ENCODE assay signal across 27 mouse cellular contexts in genomic region chr5:127074327-127074726, GRCm38 (mm10).
DNase-seq lines count a peak whose midpoint lies in the region; ATAC-seq lines count a peak whose summit lies in the region.
"Had no signal": no experiment of that assay in that cellular context is flagged by ENCODE, and none has a peak within 500 bp of the region (broad histone marks: within the 10 kb centered on the region; RNA-seq: fewer than 3 reads in every experiment).

No protein-coding gene starts in this region.

- H3K27me3 ChIP-seq in forebrain, embryonic 14.5 days (replicated peaks; ENCODE audit: control insufficient read depth, insufficient read depth, low read length): no peaks in the 10 kb centered on the region
- no peaks in the 10 kb centered on the region for H3K27me3 ChIP-seq in forebrain, embryonic 12.5 days
- H3K27me3 ChIP-seq in kidney, embryonic 14.5 days (ENCODE audit: control insufficient read depth, insufficient read depth, low read length): no peaks in the 10 kb centered on the region
- no peaks in the 10 kb centered on the region for H3K27me3 ChIP-seq in hindbrain, embryonic 12.5 days
- H3K27me3 ChIP-seq: CH12.LX; embryonic facial prominence, embryonic 15.5 days; heart, embryonic 13.5 days; limb, embryonic 12.5 days; liver, embryonic 12.5 days had no signal

- ATAC-seq in forebrain, embryonic 14.5 days: no peak
- no peak for ATAC-seq in forebrain, embryonic 12.5 days (ENCODE audit: low FRiP score)
- ATAC-seq in kidney, embryonic 14.5 days (ENCODE audit: low FRiP score, low TSS enrichment): no peak
- no peak for ATAC-seq in hindbrain, embryonic 12.5 days (ENCODE audit: low FRiP score)
- ATAC-seq: forebrain, embryonic 16.5 days; liver, embryonic 12.5 days had no signal

- H3K36me3 ChIP-seq in forebrain, embryonic 14.5 days (ENCODE audit: control insufficient read depth, insufficient read depth, low read length): no peaks in the 10 kb centered on the region
- H3K36me3 ChIP-seq in forebrain, embryonic 12.5 days (replicated peaks): no peaks in the 10 kb centered on the region
- H3K36me3 ChIP-seq in kidney, embryonic 14.5 days (ENCODE audit: control insufficient read depth, insufficient read depth, low read length): no peaks in the 10 kb centered on the region
- no peaks in the 10 kb centered on the region for H3K36me3 ChIP-seq in hindbrain, embryonic 12.5 days
- H3K36me3 ChIP-seq: embryonic facial prominence, embryonic 15.5 days; heart, embryonic 13.5 days; limb, embryonic 12.5 days; liver, embryonic 12.5 days had no signal

- peak; percentile 8 for DNase-seq in forebrain, embryonic 14.5 days (ENCODE audit: low spot score)
- peak; percentile 16 for DNase-seq in ZHBTc4 (ENCODE audit: low read depth, low spot score)
- peak; percentile 1 for DNase-seq in c-Kit-positive CD71-negative TER-119-negative erythroid progenitor cells, embryonic 14.5 days (ENCODE audit: low read depth)
- peak; percentile 28 for DNase-seq in mesoderm, embryonic 11.5 days (ENCODE audit: low read depth, low spot score)
- DNase-seq in cerebellum, adult 11-12 months: no peak
- DNase-seq: B cell, adult 2 months; cerebellum, adult 8-10 months; cerebellum, postnatal 36 days; gastrocnemius, postnatal 14 days; heart, adult 18-20 months; heart, postnatal 14 days; kidney, adult 9 months; kidney, postnatal 25 days; lung, adult 18-20 months; lung, postnatal 4 days; right cerebral cortex, postnatal 14 days had no signal

- no peaks in the 10 kb centered on the region for H3K4me1 ChIP-seq in forebrain, embryonic 14.5 days (ENCODE audit: control insufficient read depth, insufficient read depth, low read length)
- H3K4me1 ChIP-seq in forebrain, embryonic 12.5 days: no peaks in the 10 kb centered on the region
- H3K4me1 ChIP-seq in kidney, embryonic 14.5 days (ENCODE audit: control insufficient read depth, insufficient read depth, low read length): no peaks in the 10 kb centered on the region
- H3K4me1 ChIP-seq in hindbrain, embryonic 12.5 days: no peaks in the 10 kb centered on the region
- H3K4me1 ChIP-seq: embryonic facial prominence, embryonic 15.5 days; heart, embryonic 13.5 days; limb, embryonic 12.5 days; liver, embryonic 12.5 days had no signal

- no peak overlapping the region for H3K4me2 ChIP-seq in forebrain, embryonic 14.5 days (ENCODE audit: low read length)
- H3K4me2 ChIP-seq in forebrain, embryonic 12.5 days: no peak overlapping the region
- H3K4me2 ChIP-seq in kidney, embryonic 14.5 days (replicated peaks; ENCODE audit: low read depth, low read length): no peak overlapping the region
- no peak overlapping the region for H3K4me2 ChIP-seq in hindbrain, embryonic 12.5 days (replicated peaks)
- H3K4me2 ChIP-seq: embryonic facial prominence, embryonic 15.5 days; heart, embryonic 13.5 days; limb, embryonic 12.5 days; liver, embryonic 12.5 days had no signal

- H3K9ac ChIP-seq in forebrain, embryonic 14.5 days (ENCODE audit: low read length): no peak overlapping the region
- H3K9ac ChIP-seq in forebrain, embryonic 12.5 days: no peak overlapping the region
- no peak overlapping the region for H3K9ac ChIP-seq in kidney, embryonic 14.5 days (ENCODE audit: low read depth, low read length)
- no peak overlapping the region for H3K9ac ChIP-seq in hindbrain, embryonic 12.5 days
- H3K9ac ChIP-seq: embryonic facial prominence, embryonic 15.5 days; heart, embryonic 13.5 days; limb, embryonic 12.5 days; liver, embryonic 12.5 days had no signal

- WGBS in forebrain, embryonic 14.5 days: 82% methylated on average over 4 of the region's 4 CpGs
- 74% methylated on average over 4 of the region's 4 CpGs for WGBS in forebrain, embryonic 12.5 days
- WGBS in kidney, embryonic 14.5 days: 56% methylated on average over 4 of the region's 4 CpGs
- 82% methylated on average over 4 of the region's 4 CpGs for WGBS in hindbrain, embryonic 12.5 days

- H3K4me3 ChIP-seq in forebrain, embryonic 14.5 days (ENCODE audit: low read depth, low read length): no peak overlapping the region
- H3K4me3 ChIP-seq in forebrain, embryonic 12.5 days (replicated peaks): no peak overlapping the region
- H3K4me3 ChIP-seq in kidney, embryonic 14.5 days (ENCODE audit: low read length): no peak overlapping the region
- no peak overlapping the region for H3K4me3 ChIP-seq in hindbrain, embryonic 12.5 days
- H3K4me3 ChIP-seq: embryonic facial prominence, embryonic 15.5 days; heart, embryonic 13.5 days; layer of hippocampus, adult 2 months; limb, embryonic 12.5 days; liver, embryonic 12.5 days had no signal

- H3K27ac ChIP-seq in forebrain, embryonic 14.5 days (ENCODE audit: low read depth, low read length): no peak overlapping the region
- H3K27ac ChIP-seq in forebrain, embryonic 12.5 days: no peak overlapping the region
- H3K27ac ChIP-seq in kidney, embryonic 14.5 days (ENCODE audit: low read depth, low read length): no peak overlapping the region
- no peak overlapping the region for H3K27ac ChIP-seq in hindbrain, embryonic 12.5 days
- H3K27ac ChIP-seq: embryonic facial prominence, embryonic 15.5 days; heart, embryonic 13.5 days; layer of hippocampus, adult 2 months; limb, embryonic 12.5 days; liver, embryonic 12.5 days; stomach, postnatal 0 days had no signal

- H3K9me3 ChIP-seq in forebrain, embryonic 14.5 days (replicated peaks; ENCODE audit: control insufficient read depth, low read length): no peaks in the 10 kb centered on the region
- no peaks in the 10 kb centered on the region for H3K9me3 ChIP-seq in forebrain, embryonic 12.5 days
- no peaks in the 10 kb centered on the region for H3K9me3 ChIP-seq in kidney, embryonic 14.5 days (ENCODE audit: control insufficient read depth, low read length)
- no peaks in the 10 kb centered on the region for H3K9me3 ChIP-seq in hindbrain, embryonic 12.5 days (replicated peaks)
- H3K9me3 ChIP-seq: embryonic facial prominence, embryonic 15.5 days; limb, embryonic 12.5 days; liver, embryonic 12.5 days had no signal
